Mouse (Mus musculus) limb, embryonic 14.5 days (tissue): ENCODE data around the gene Gm10134. TPM values are rescaled to one million over a fixed set of nuclear protein-coding genes. Genes with fewer than 3 reads are reported as not detected.

Experiments
- ATAC-seq: fragments of 200-750 bp; cut with Nextera tagmentation; 2 replicates; pipeline ENCODE4 v1.8.0; 2017; ENCODE audit warnings: low read depth, moderate number of reproducible peaks, moderate TSS enrichment; ENCODE audit not compliant: low FRiP score
- DNase-seq: peaks from one replicate; pipeline ENCODE4 v3.0.0-alpha.2; 2015; ENCODE audit warnings: low spot score
- H3K27ac ChIP-seq: fragments of 300-500 bp; sonication (generic); replicated peaks from 2 replicates; pipeline ENCODE4 v1.5.1; 2014; ENCODE audit warnings: low read depth, mild to moderate bottlenecking, low read length, moderate library complexity, mixed read lengths
- H3K27me3 ChIP-seq: fragments of 300-500 bp; sonication (generic); 2 replicates; pipeline ENCODE4 v1.6.1; 2014; ENCODE audit warnings: low read length, mixed read lengths; ENCODE audit not compliant: control insufficient read depth, insufficient read depth
- H3K36me3 ChIP-seq: fragments of 300-500 bp; sonication (generic); 2 replicates; pipeline ENCODE4 v1.6.1; 2014; ENCODE audit warnings: mild to moderate bottlenecking, low read length, moderate library complexity, mixed read lengths; ENCODE audit not compliant: control insufficient read depth, insufficient read depth
- H3K4me1 ChIP-seq: fragments of 300-500 bp; sonication (generic); 2 replicates; pipeline ENCODE4 v1.6.1; 2014; ENCODE audit warnings: antibody characterized with exemption, low read length, mixed read lengths; ENCODE audit not compliant: control insufficient read depth, insufficient read depth
- H3K4me2 ChIP-seq: fragments of 300-500 bp; sonication (generic); replicated peaks from 2 replicates; pipeline ENCODE4 v1.6.1; 2014; ENCODE audit warnings: low read depth, mild to moderate bottlenecking, low read length, moderate library complexity; ENCODE audit not compliant: severe bottlenecking
- H3K4me3 ChIP-seq: fragments of 300-500 bp; sonication (generic); replicated peaks from 2 replicates; pipeline ENCODE4 v1.5.1; 2014; ENCODE audit warnings: low read length
- H3K9ac ChIP-seq: fragments of 300-500 bp; sonication (generic); 2 replicates; pipeline ENCODE4 v1.6.1; 2014; ENCODE audit warnings: mild to moderate bottlenecking, low read depth, low read length, moderate library complexity; ENCODE audit not compliant: severe bottlenecking
- H3K9me3 ChIP-seq: fragments of 300-500 bp; sonication (generic); 2 replicates; pipeline ENCODE4 v1.6.1; 2016; ENCODE audit warnings: low read length; ENCODE audit not compliant: control insufficient read depth
- POLR2A ChIP-seq: fragments of 200-500 bp; IDR thresholded peaks from 2 replicates; pipeline ENCODE4 v1.8.0; 2012; ENCODE audit warnings: inconsistent platforms, mild to moderate bottlenecking, moderate library complexity, borderline replicate concordance; ENCODE audit not compliant: insufficient read depth, insufficient read length; ENCODE audit errors: extremely low read depth
- WGBS: fragments of 180-500 bp; shearing (Covaris S2); extraction: QIAGEN DNeasy Blood & Tissue Kit; methylation state at CpG from one replicate; pipeline ENCODE4 v1.1.7; 2014; 5-methylcytosine and 5-hydroxymethylcytosine counted together
- polyA plus RNA-seq, 2 experiments: library from polyadenylated mRNA; depleted of rRNA in 1 of 2; stranded (reverse) in 1 of 2; unstranded in 1 of 2; fragments of >200 nt; fragmentation: Nextera tagmentation in 1 of 2; extraction: Ambion mirVana in 1 of 2; gene quantifications; 2 replicates each; pipeline versions ENCODE4 v1.2.1 to v1.2.3; 2012 to 2014

Gene Gm10134
- polyA plus RNA-seq (2012; rRNA removed) (1.1 TPM in 1 of 2 replicates, not detected in the other), polyA plus RNA-seq (2014; fragmentation: Nextera tagmentation; extraction: Ambion mirVana) (0.61 and 1.1 TPM in 2 replicates)

- Histone ChIP-seq H3K9ac (no peak within 1 kb of the TSS), H3K9me3 (no peaks in the 10 kb centered on the region), H3K36me3 (no peaks in the 10 kb centered on the region), H3K4me2 (no peak within 1 kb of the TSS), H3K27me3 (no peaks in the 10 kb centered on the region), H3K4me1 (no peaks in the 10 kb centered on the region), H3K27ac (no peak within 1 kb of the TSS), H3K4me3 (no peak within 1 kb of the TSS)
- no peak for DNase-seq
- ATAC-seq, result no peak
- 72% methylated on average over 3 of the region's 3 CpGs for WGBS
- TF ChIP-seq POLR2A, result no peak
Measured at GRCm38 (mm10) chr2:28505795-28506194, at the start of gene Gm10134. Gene Gm10134 (plus strand): TSS chr2:28506095.

GRCm38 (mm10) chr2:28456616-28457015, 49.3 kb upstream of the Gm10134 start:
- Histone ChIP-seq H3K27me3 (no peaks in the 10 kb centered on the region), H3K4me2 (no peak overlapping the region), H3K36me3 (peaks cover 24% of the 10 kb centered on the region), H3K4me3 (no peak overlapping the region), H3K9me3 (no peaks in the 10 kb centered on the region), H3K4me1 (no peaks in the 10 kb centered on the region), H3K9ac (no peak overlapping the region), H3K27ac (no peak overlapping the region)
- WGBS, result 83% methylated on average over 1 of the region's 1 CpGs
- no peak for TF ChIP-seq POLR2A
- ATAC-seq (no peak), DNase-seq (no peak)

- ATAC-seq, result no peak
- H3K27ac ChIP-seq, result no peak overlapping the region
- H3K4me1 ChIP-seq, result peaks cover 8% of the 10 kb centered on the region
- no peaks in the 10 kb centered on the region for H3K9me3 ChIP-seq
- no peaks in the 10 kb centered on the region for H3K27me3 ChIP-seq
- H3K36me3 ChIP-seq, result peaks cover 3% of the 10 kb centered on the region
- no peak overlapping the region for H3K4me3 ChIP-seq
- TF ChIP-seq POLR2A, result no peak
- H3K4me2 ChIP-seq, result no peak overlapping the region
- 51% methylated on average over 3 of the region's 3 CpGs for WGBS
- no peak overlapping the region for H3K9ac ChIP-seq
- DNase-seq, result peak; percentile 24
Measured at GRCm38 (mm10) chr2:28463919-28464318, 42.0 kb upstream of the Gm10134 start.

- H3K27me3 ChIP-seq, result no peaks in the 10 kb centered on the region
- ATAC-seq (no peak), DNase-seq (no peak)
- no peak overlapping the region for H3K27ac ChIP-seq
- H3K4me1 ChIP-seq, result peaks cover 9% of the 10 kb centered on the region
- no peak overlapping the region for H3K4me3 ChIP-seq
- 76% methylated on average over 9 of the region's 9 CpGs for WGBS
- H3K9me3 ChIP-seq, result no peaks in the 10 kb centered on the region
- no peak overlapping the region for H3K9ac ChIP-seq
- peaks cover 13% of the 10 kb centered on the region for H3K36me3 ChIP-seq
- H3K4me2 ChIP-seq, result no peak overlapping the region
- no peak for TF ChIP-seq POLR2A
Measured at GRCm38 (mm10) chr2:28464919-28465318, 41.0 kb upstream of the Gm10134 start.

- Histone ChIP-seq H3K36me3 (peaks cover 22% of the 10 kb centered on the region), H3K27ac (no peak within 1 kb of the TSS), H3K9ac (peak within 1 kb of the TSS; percentile 29; the same call in 1 of the 2 replicates), H3K27me3 (no peaks in the 10 kb centered on the region), H3K9me3 (no peaks in the 10 kb centered on the region), H3K4me2 (peak within 1 kb of the TSS; percentile 59), H3K4me3 (peak within 1 kb of the TSS; percentile 18), H3K4me1 (peaks cover 9% of the 10 kb centered on the region)
- ATAC-seq (peak; percentile 75), DNase-seq (peak; percentile 64)
- TF ChIP-seq POLR2A, result no peak
- WGBS, result 6% methylated on average over 24 of the region's 25 CpGs
Measured at GRCm38 (mm10) chr2:28465836-28466518, 39.9 kb upstream of the Gm10134 start, which contains the start of gene 1700007K13Rik. Gene 1700007K13Rik (minus strand): TSS chr2:28466332.
